Mouse (Mus musculus) T-helper 17 cell (primary cell): ENCODE results near the gene Zcwpw1.

Source experiments
- in situ Hi-C, 2 experiments: fragments of 300-600 bp; cut with MboI, MseI; formaldehyde crosslinking; loops; 1 replicate in 1 of 2; 2 replicates in 1 of 2; pipeline ENCODE4 v1.15.1; 2025; ENCODE audit warnings: high pct_unique_total_duplicates in 2 of 2

The Zcwpw1 gene

DNA sequence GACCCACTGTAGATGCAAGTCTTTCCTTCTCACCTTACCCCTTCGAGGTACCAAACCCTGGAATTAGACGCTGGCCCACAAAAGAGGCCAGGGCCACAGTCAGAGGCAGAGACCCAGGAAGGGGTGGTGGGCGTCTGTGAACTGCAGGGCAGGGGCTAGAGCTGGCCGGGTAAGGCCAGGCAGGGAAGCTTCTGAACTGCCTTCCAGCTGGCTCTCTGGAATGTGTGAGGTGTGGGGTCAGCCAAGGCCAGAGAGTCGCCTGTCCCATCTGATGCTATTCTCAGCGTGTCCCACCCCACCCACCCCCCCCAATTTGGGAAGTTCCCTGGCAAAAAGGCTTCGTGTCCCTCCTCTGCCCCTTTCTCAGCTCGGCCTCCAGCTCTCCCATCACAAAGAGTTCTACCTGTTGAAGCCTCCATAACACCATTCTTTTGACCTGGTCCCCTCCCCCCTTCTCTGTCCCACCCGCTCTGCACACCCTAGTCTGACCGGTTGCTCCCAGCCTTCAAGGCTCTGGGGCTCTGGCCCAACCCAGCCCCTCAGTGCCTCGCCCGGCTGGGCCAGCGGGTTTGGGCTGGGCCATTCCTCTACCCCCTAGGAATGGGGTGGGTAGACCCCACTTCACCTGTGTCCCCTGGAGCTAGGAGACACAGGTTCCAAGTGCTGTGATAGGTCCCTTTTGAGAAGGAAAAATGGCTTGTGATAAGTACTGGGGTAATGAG is 34.3 kb upstream of the Zcwpw1 start:
- in situ Hi-C loops, result loop anchor here in 1 of 2 experiments (25.0 kb wide), 1 partner anchor 416 kb away; the partner anchor contains the start of gene Slc12a9

DNA sequence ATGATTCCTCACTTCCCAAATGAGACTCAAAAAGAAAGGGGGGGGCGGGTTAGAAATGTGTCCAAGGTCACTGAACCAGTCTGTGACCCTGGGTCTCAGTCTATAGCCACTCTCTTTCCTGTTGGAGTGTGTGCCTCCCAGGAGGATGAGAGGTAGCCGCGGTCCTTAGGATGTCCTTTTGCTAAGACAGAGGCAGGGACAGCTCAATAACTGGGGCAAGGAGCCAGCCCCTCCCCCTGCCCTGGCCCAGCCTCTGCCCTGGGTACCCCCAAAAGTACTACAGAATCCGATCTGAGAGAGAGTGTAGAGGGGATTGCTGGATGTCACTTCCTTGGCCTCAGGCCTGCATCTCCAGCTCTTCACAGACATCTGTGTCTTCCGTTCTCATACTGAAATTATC is 32.2 kb upstream of the Zcwpw1 start:
- in situ Hi-C loops, result loop anchor here (5.0 to 25.0 kb wide), 2 partner anchors 103 to 418 kb away; partner anchors contain the start of gene Slc12a9 (in 1 of the 2)

DNA sequence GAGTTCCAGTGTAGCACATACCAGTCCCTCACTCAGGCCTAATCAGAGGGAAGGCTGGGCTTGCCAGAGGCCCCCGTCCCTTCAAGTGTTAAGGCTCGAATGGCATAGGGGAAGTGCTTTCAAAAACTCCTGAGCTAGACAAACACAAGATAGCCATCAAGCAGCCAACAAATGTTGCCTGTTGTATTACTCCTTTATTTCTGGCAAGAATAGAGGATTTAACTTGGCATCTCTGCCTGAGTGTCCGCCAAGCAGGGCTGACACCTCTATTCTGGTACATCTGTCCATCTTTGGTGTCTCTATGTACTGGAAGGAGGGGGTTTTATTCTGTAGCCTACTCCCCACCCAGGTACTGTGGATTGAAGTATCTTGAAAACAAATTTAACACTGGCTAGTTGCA is 31.5 kb upstream of the Zcwpw1 start:
- in situ Hi-C loops, result loop anchor here (5.0 to 25.0 kb wide), 2 partner anchors 104 to 419 kb away; partner anchors contain the start of gene Slc12a9 (in 1 of the 2)

DNA sequence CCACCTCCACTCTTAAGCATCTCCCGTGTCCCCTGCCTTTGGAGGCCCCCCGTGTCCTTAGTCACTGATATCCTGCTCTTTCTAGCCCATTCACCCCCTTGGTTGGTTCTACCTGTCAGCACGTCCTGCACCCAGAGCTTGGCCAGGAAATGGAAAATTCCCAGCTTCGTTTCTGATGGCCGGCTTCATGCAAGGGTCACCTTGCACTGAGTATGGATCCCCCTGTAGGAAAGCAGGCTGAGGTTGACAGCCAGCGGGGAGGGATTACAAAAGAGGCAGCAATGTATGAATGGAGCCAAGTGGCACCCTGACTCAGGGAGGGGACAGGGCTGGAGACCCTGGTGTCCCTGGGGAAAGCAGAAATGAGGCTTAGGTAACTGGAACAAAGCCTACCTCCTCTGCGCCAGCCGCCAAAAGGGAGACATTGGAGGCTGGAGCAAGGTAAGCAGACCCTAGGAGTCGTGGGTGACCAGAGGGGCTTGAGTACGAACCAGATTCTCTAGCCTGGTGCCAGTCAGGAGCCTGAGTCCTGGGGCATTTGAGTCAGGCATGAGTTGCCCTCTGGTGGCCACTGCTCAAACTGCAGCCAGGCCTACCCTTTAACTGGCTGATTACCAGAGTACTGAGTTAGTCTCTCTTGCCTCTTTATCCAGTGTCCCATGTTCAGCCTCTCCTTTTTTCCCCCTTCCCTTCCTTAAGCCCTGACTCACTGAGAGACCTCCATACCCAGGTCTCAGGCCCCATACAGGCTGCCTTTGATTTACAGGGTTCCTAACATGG is 30.5 kb upstream of the Zcwpw1 start:
- in situ Hi-C loops, result loop anchor here (5.0 to 25.0 kb wide), 2 partner anchors 105 to 420 kb away; partner anchors contain the start of gene Slc12a9 (in 1 of the 2)

DNA sequence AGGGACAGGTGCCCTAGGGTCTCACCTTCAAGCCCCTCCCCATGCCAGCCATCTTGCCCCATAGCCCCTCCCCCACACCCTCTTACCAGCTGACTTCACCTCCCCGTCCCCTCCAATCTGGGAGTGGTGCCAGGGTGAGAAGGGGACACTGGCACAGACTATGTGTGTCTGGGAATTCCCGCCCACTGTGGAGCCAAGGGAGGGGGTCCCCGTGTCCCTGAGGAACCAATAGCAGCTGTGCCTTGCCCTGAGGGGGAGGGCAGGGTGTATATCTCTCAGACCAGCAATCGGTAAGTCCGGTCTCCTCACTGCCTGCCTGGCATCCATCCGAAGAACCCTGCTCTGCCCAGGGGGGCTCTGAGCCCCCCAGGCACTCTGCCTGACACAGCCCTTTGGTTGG is 29.7 kb upstream of the Zcwpw1 start:
- in situ Hi-C loops, result loop anchor here (5.0 to 25.0 kb wide), 2 partner anchors 106 to 421 kb away; partner anchors contain the start of gene Slc12a9 (in 1 of the 2)

DNA sequence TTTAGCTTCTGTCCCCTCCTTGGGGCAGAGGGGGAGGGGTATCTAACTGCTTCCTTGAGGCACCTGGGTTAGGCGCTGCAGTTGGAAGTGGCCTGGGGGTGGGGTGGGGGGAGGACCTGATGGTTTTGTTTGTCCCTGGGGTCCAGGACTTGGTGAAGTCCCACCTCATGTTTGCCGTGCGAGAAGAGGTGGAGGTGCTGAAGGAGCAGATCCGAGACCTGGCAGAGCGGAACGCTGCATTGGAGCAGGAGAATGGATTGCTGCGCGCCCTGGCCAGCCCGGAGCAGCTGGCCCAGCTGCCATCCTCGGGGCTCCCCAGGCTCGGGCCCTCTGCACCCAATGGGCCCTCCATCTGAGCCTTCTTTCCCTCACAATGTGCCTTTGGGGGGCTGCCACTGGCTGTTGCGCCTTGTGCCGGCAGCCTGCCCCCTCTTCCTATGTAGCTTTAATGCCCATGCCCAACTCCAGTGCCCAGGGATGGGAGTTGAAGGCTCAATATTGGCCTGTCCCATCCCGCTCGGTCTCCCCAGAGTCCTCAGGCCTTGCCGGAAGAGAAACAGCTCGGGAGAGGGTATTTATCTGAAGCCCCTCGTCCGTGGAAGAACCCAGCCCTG is 28.6 kb upstream of the Zcwpw1 start:
- in situ Hi-C loops, result loop anchor here (5.0 to 25.0 kb wide), 2 partner anchors 107 to 422 kb away; partner anchors contain the start of gene Slc12a9 (in 1 of the 2)

DNA sequence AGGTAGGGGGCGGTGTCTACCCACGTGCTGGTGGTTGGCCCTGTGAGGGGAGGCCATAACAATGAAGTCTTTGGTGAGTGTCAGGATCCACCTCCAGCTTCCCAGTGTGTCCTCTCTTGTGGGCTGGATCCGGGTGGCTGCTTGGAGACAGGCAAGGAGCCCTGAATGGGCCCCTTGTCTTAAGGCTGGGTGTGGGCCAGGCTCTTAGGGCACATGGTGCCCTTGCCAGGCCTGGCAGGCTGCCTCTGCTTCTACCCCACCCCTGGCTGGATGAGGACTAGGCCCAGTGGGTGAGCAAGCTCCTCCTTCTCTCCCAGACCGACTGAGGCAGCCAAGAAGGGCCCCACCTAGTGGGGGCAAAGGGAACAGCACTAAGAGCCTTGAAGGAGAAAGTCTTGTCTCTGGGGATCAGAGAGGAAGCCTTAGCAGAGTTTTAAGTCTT is 27.6 kb upstream of the Zcwpw1 start:
- in situ Hi-C loops, result loop anchor here (5.0 to 25.0 kb wide), 3 partner anchors 108 to 423 kb away; partner anchors contain the start of gene Slc12a9 (in 1 of the 2)

DNA sequence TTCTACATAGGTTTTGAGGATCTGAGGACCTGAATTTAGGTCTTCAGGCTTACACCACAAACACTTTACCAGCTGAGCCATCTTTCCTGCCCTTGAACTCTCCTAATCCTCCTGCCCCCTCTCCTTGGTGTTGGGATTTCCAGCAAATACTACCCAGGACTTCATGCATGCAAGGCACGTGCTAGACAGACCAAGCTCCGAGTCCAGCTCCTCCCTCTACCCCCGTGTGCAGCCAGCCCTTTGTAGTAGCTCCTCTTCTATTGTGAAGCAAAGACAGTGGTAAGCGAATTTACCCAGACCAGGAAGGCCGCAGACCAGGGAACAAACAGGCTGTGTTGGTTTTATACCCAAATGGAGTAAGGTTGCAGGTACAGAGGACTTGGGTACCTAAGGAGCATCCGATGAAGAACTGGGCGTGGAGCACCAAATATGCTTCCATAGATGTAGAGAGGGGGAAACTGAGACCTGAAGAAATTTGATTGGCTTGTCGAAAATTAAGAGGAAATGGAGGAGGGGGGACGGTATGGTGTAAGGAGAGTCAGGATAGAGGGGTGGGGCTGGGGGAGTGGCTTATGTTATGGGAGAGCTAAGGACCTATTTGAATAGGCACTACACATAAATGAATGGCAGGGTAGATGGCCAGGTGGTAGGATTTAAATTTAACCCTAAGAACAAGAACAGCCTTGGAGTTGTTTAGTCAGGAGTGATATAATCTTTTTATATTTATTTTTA is 22.8 kb upstream of the Zcwpw1 start:
- in situ Hi-C loops, result loop anchor here in 1 of 2 experiments (5.0 to 25.0 kb wide), 3 partner anchors 112 to 427 kb away; partner anchors contain the start of gene Slc12a9

DNA sequence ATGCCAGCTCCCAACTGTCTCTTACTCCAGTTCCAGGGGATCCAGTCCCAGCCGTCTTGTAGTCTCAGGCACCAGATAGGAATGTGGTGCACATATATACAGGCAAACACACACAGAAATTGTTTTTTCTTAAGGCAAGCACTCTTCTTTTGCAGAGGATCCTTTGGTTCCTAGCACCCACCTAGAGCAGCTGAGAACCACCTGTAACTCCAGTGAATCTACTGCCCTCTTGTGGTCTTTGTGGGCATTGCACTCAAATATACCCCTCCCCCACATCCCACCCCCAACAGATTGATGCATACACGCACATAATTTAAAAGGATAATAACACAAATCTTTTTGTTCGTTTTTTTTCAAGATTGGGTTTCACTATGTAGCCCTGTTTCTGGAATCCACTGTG is 21.3 kb upstream of the Zcwpw1 start:
- in situ Hi-C loops, result loop anchor here in 1 of 2 experiments (10.0 to 25.0 kb wide), 2 partner anchors 241 to 429 kb away; partner anchors contain the start of gene Slc12a9

DNA sequence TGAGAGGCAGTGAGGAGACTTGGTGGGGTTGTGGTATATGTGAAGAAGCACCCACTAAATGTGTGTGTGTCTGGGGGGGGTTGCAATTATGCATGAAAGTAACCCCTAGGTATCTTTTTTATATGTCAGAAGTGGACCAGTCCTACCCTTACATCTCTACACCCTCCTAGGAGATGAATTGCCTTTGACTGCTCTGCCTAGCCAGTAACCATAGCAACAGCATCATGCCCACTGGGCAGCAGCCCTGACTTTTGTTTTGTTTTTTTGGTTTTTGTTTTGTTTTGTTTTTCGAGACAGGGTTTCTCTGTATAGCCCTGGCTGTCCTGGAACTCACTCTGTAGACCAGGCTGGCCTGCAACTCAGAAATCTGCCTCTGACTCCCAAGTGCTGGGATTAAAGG is 19.1 kb upstream of the Zcwpw1 start:
- in situ Hi-C loops, result loop anchor here in 1 of 2 experiments (10.0 to 25.0 kb wide), 2 partner anchors 244 to 431 kb away; partner anchors contain the start of gene Slc12a9

DNA sequence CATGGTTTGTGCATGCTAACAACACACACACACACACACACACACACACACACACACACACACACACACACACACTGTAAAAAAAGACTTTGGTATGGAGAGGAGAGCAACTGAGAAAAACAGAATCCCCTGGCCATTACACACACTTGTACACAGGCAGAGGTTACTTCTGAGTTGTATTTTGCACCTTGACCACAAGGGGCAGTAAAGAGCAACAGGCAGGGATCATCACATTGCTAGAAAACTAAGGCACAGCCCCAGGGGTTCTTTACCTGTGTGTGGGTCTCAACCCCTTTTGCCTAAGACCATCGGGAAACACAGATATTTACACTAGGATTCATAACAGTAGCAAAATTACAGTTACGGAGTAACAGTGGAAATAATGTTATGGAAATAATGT is 16.9 kb upstream of the Zcwpw1 start:
- in situ Hi-C loops, result loop anchor here in 1 of 2 experiments (25.0 kb wide), 1 partner anchor 433 kb away; the partner anchor contains the start of gene Slc12a9

DNA sequence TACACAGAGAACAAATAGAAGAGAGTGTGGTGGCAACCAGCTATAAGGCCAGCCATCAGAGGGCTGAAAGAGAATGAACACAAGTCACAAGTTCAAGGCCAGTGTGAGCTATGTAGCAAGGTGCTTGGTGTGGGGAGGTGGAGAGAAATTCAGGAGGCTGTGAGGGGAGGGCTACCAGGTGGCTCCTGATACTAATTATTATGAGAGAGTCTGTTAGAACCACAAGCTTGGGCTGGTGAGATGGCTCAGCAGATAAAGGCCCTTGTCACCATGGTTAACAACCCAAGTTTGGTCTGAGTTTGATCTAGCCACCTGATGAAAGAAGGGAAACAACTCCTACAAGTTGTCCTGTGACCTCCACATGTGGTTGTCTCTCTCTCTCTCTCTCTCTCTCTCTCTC is 14.8 kb upstream of the Zcwpw1 start:
- in situ Hi-C loops, result loop anchor here in 1 of 2 experiments (25.0 kb wide), 1 partner anchor 435 kb away; the partner anchor contains the start of gene Slc12a9

DNA sequence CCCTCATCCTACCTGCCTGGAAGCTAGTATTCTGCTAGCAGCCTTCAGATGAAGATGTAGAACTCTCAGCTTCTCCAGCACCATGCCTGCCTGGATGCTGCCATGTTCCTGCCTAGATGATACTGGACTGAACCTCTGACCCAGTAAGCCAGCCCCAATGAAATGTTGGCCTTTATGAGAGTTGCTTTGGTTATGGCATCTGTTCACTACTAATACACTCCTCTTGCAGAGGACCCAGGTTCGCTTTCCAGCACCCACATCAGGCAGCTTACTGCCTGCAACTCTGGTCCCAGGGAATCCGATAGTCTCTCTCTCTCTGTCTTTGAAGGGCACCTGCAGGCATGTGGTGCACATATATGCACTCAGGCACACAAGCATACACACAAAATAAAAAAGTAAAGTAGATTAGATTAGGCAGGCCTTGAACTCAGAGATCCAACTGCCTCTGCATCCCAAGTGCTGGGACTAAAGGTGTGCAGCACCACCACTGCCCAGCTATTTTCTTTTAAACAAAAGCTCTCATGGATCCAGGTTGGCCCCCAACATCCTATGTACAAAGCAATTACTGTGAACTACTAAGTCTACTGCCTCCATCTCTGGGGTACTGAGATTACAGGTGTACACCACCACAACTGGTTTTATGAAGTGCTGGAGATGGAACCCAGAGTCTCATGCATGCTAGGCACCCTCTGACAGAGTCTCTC is 11.9 kb upstream of the Zcwpw1 start:
- in situ Hi-C loops, result loop anchor here (5.0 to 25.0 kb wide), 3 partner anchors 248 to 1813 kb away; partner anchors contain the start of genes Get4 (in 1 of the 2) and Ssc4d (in 1 of the 2)

DNA sequence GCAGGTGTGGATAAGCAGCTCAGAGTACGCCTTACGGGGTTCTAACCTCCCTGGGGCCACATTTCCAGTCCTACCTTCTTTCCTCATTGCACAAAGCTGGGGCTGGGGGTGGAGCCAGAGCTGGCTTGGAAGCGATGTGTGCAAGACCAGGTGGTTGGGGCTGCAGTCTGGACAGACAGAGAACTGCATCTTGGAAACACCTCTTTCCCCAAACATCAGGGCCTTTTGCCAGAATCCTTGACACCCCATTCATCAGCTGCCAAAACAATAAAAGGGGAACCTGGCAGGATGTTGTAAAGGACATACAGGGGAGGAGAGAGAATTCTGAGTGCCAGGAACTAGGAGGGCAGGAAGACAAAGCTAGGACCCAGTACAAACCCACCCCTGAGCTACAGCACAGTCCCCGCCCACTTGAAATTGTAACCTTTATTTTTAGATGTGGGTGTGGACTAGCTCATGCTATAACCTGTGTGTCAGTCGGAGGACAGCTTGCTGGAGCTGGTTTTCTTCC is 11.1 kb upstream of the Zcwpw1 start:
- in situ Hi-C loops, result loop anchor here (5.0 to 25.0 kb wide), 3 partner anchors 249 to 1814 kb away; partner anchors contain the start of genes Get4 (in 1 of the 2) and Ssc4d (in 1 of the 2)

DNA sequence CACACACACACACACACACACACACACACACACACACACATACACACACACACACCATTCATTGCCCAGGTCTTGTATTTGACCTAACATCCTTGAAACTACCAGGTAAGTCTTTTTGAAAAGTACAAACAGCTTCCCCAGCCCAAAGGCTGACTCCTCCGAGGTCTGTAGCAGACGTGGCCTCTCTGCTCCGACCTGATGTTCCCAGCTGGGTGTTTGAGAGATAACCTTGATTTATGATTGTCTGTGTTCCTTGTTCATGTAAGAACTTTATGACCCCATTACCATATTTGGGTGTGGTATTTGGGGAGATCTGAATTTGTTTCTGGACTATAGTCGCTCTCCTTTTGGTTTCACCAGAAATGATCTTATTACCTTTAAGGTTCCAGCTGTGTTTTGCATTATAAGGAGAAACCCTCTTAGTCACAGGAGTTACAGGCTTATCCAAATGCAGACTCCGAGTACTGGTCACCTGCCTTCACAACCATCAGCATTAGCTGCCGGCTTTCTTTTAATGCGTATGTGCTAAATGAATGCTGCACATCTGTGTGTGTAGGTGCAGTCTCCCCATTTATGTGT is 10.2 kb upstream of the Zcwpw1 start:
- in situ Hi-C loops, result loop anchor here (5.0 to 25.0 kb wide), 3 partner anchors 250 to 1815 kb away; partner anchors contain the start of genes Get4 (in 1 of the 2) and Ssc4d (in 1 of the 2)

DNA sequence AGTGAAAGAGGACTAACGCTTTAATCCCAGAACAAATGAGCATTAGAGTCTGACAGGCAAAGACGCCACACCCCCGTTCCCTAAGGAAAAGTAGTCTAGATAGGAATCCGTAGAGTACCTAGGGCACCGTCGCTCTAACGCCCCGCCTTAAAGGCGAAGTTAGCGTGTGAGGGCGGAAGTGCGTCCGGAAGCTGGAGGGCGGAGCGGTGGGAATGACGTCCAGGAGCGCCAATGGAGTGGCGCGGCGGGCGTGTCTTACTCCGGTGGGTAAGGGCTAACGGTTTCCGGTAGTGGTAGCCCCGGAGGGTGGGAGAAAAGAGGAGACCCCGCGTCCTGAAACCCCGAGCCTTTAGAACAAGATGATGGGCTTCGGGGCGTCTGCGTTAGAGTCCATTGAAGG is 9.0 kb upstream of the Zcwpw1 start, which contains the start of gene Ppp1r35:
Gene Ppp1r35 (plus strand): TSS at position 215 of the 400 bp plus-strand sequence.
- in situ Hi-C loops, result loop anchor here (5.0 to 25.0 kb wide), 3 partner anchors 251 to 1816 kb away; partner anchors contain the start of genes Get4 (in 1 of the 2) and Ssc4d (in 1 of the 2)

DNA sequence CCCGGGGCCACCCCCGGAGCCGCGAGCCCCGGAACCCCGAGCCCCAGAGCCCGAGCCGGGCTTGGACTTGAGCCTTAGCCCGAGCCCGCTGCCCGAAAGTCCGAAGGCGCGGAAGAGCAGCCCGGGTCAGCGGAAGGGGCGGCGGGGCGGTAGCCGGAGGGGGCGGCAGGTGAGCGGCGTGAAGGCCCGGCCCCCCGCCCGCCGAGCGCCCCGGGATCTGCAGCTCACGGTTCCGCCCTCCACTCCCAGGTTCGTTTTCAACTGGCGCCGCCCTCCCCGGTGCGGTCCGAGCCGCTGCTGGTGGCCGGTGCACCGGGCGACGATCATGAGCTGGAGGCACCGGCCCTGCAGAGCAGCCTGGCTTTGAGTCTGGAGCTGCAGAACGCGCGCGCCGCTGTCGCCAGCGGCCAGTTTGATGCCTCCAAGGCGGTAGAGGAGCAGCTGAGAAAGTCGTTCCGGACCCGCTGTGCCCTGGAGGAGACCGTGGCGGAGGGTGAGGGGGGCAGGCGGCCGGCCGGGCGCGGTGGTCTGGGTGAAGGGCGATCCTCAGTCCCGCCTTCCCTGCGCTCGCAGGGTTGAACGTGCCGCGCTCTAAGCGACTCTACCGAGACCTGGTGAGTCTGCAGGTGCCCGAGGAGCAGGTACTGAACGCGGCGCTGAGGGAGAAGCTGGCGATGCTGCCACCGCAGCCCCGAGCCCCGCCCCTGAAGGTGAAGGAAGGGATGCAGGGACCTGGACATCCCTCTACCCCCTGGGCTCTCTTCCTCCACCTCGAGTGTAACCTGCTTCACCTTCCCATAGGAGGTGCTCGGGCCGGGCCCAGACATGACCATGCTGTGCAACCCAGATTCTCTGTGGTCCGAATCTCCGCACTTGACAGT is 8.3 kb upstream of the Zcwpw1 start:
- in situ Hi-C loops, result loop anchor here (5.0 to 25.0 kb wide), 3 partner anchors 252 to 1817 kb away; partner anchors contain the start of genes Get4 (in 1 of the 2) and Ssc4d (in 1 of the 2)
